Mouse (Mus musculus) bone marrow, adult 2 months (tissue): ENCODE results near the gene Dhrs4.

ENCODE experiments used
- CTCF ChIP-seq: fragments of 200-500 bp; IDR thresholded peaks from 2 replicates; pipeline ENCODE4 v1.5.1; 2011; ENCODE audit warnings: low read length, control low read depth; ENCODE audit not compliant: control insufficient read depth, insufficient read depth
- POLR2A ChIP-seq: fragments of 200-500 bp; IDR thresholded peaks from 2 replicates; pipeline ENCODE4 v1.6.1; 2011; ENCODE audit warnings: low read depth, mild to moderate bottlenecking, control low read depth, low read length, borderline replicate concordance; ENCODE audit not compliant: control insufficient read depth

- TF ChIP-seq POLR2A = no peak
- TF ChIP-seq CTCF = no peak
Measured at GRCm38 (mm10) chr14:55469041-55469440, 9.5 kb upstream of the Dhrs4 start.
